Mouse (Mus musculus): ENCODE data around the gene Wdr83os.

DNA sequence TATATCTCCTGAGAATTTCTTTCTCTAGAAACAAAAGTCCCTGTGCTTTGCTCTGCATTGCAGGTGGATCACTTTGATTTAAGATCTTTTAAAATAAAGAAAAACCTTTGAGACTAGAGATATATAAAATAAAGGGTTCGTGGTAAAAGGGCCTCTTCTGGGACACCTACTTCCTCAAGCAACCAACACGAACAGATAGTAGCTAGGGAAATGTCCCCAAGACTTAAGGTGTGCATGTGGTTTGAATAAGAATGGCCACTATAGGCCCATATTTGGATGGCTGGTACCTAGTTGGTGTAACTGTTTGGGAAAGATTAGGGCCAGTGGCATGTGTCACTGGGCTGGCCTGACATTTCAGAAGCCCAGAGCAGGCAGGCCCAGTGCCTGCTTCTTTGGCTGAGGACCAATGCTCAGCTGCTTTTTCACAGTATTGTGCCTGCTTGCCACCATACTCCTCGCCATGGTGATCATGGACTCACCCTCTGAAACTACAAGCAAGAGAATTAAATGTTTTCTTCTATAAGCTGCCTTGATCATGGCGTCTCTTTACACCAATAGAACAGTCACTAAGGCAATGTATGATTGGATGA lies 19.6 kb downstream of the Wdr83os start:
- TF ChIP-seq CTCF (IDR thresholded peaks at IDR 0.05; ENCODE audit: borderline replicate concordance, insufficient read depth, low read depth, low read length): no peak
- TF ChIP-seq POLR2A (IDR thresholded peaks at IDR 0.05; ENCODE audit: borderline replicate concordance, insufficient read depth, low read length): no peak
